13 mouse cellular contexts compared by ENCODE assay signal in the genomic region with DNA sequence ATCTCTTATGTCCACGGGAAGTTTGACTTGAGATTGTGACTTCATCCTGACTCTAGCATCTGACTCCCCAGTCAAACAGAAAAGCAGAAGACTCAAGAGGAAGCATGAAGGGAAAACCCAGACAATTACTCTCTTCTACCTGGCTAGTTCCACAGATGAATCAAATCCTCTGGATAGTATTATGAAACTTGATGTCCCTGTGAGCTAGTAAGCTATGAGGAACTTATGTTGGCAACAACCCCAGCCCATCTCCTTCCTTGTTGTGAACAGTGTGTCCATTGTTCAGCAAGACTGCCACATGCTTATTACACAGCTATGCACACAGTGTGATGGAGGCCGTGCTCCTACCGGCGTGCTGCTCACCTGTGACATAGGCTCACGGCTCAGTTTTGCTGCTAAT.
"Had no signal": no experiment of that assay in that cellular context is flagged by ENCODE, and none has a peak within 500 bp of the region (broad histone marks: within the 10 kb centered on the region; RNA-seq: fewer than 3 reads in every experiment).

No protein-coding gene starts in this region.

- H3K36me3 ChIP-seq: limb, embryonic 15.5 days; liver, embryonic 12.5 days; lung, embryonic 15.5 days; midbrain, embryonic 15.5 days; neural tube, embryonic 13.5 days had no signal

- DNase-seq: kidney, adult 2 months; kidney, postnatal 25 days; lung, postnatal 14 days; right cerebral cortex, postnatal 25 days; thymus, adult 18-20 months; thymus, postnatal 36 days had no signal

- H3K9ac ChIP-seq: limb, embryonic 15.5 days; liver, embryonic 12.5 days; lung, embryonic 15.5 days; midbrain, embryonic 15.5 days; neural tube, embryonic 13.5 days had no signal

- H3K4me1 ChIP-seq: midbrain, embryonic 15.5 days; neural tube, embryonic 13.5 days had no signal

- H3K9me3 ChIP-seq: limb, embryonic 15.5 days; liver, embryonic 12.5 days; lung, embryonic 15.5 days; midbrain, embryonic 15.5 days; neural tube, embryonic 13.5 days had no signal

- H3K4me2 ChIP-seq: limb, embryonic 15.5 days; liver, embryonic 12.5 days; lung, embryonic 15.5 days; midbrain, embryonic 11.5 days; midbrain, embryonic 15.5 days; neural tube, embryonic 13.5 days had no signal

- H3K27ac ChIP-seq: left cerebral cortex, adult 2 months; limb, embryonic 15.5 days; liver, embryonic 12.5 days; lung, embryonic 15.5 days; midbrain, embryonic 15.5 days; neural tube, embryonic 13.5 days had no signal

- H3K4me3 ChIP-seq: left cerebral cortex, adult 2 months; limb, embryonic 15.5 days; liver, embryonic 12.5 days; lung, embryonic 15.5 days; midbrain, embryonic 15.5 days; neural tube, embryonic 13.5 days had no signal

- ATAC-seq: liver, embryonic 12.5 days; midbrain, embryonic 15.5 days had no signal

- H3K27me3 ChIP-seq: limb, embryonic 15.5 days; liver, embryonic 12.5 days; lung, embryonic 15.5 days; midbrain, embryonic 15.5 days; neural tube, embryonic 13.5 days had no signal
